In genomic region chr3:55782056-55782687, GRCm38 (mm10) we compare ENCODE assay signal across 8 mouse cellular contexts. TPM values are rescaled to one million over a fixed set of nuclear protein-coding genes. Genes with fewer than 3 reads are reported as not detected.
DNase-seq lines count a peak whose midpoint lies in the region; ATAC-seq and TF ChIP-seq lines count a peak whose summit lies in the region.

Mab21l1 (plus strand) TSS chr3:55782510.

- DNase-seq in urinary bladder, adult 2 months (ENCODE audit: low spot score): peak; percentile 27
- DNase-seq in urinary bladder, postnatal 4 days (ENCODE audit: low spot score in 2 of 2): no peak
- no peak for DNase-seq in heart, postnatal 0 days (ENCODE audit: low spot score)
- DNase-seq in limb, embryonic 10.5 days (ENCODE audit: low spot score): peak; percentile 74
- DNase-seq in layer of hippocampus, adult 8-10 months (ENCODE audit: low spot score in 2 of 2): no peak

- ATAC-seq in embryonic facial prominence, embryonic 13.5 days (ENCODE audit: insufficient number of reproducible peaks, insufficient read depth, low FRiP score, low TSS enrichment, low read depth): peak; percentile 68; the same call in 1 of the 2 replicates
- no peak for ATAC-seq in heart, postnatal 0 days (ENCODE audit: insufficient read depth, low read depth)
- ATAC-seq in neural tube, embryonic 15.5 days (ENCODE audit: low FRiP score): peak; percentile 80
- ATAC-seq in activated CD4-positive, CD25-positive, alpha-beta regulatory T cell, adult 4 months: no peak

- H3K9ac ChIP-seq in embryonic facial prominence, embryonic 13.5 days: peak within 1 kb of the TSS; percentile 96
- H3K9ac ChIP-seq in heart, postnatal 0 days (replicated peaks; ENCODE audit: low read depth, low read length): no peak within 1 kb of the TSS
- peak within 1 kb of the TSS; percentile 59 for H3K9ac ChIP-seq in neural tube, embryonic 15.5 days (replicated peaks)

- H3K36me3 ChIP-seq in embryonic facial prominence, embryonic 13.5 days: no peaks in the 10 kb centered on the region
- no peaks in the 10 kb centered on the region; the same call in 1 of the 2 replicates for H3K36me3 ChIP-seq in heart, postnatal 0 days (replicated peaks; ENCODE audit: control insufficient read depth, insufficient read depth, low read length)
- H3K36me3 ChIP-seq in limb, embryonic 10.5 days: no peaks in the 10 kb centered on the region
- H3K36me3 ChIP-seq in neural tube, embryonic 15.5 days: no peaks in the 10 kb centered on the region

- no peak for TF ChIP-seq CTCF in heart, postnatal 0 days (IDR thresholded peaks at IDR 0.05; ENCODE audit: low read depth)

- H3K4me2 ChIP-seq in embryonic facial prominence, embryonic 13.5 days: peak within 1 kb of the TSS; percentile 75
- peak within 1 kb of the TSS; percentile 69 for H3K4me2 ChIP-seq in heart, postnatal 0 days (ENCODE audit: low read depth, low read length)
- H3K4me2 ChIP-seq in neural tube, embryonic 15.5 days: peak within 1 kb of the TSS; percentile 60

- H3K27ac ChIP-seq in embryonic facial prominence, embryonic 13.5 days: peak within 1 kb of the TSS; percentile 97
- H3K27ac ChIP-seq in heart, postnatal 0 days (ENCODE audit: low read depth): no peak within 1 kb of the TSS
- peak within 1 kb of the TSS; percentile 96 for H3K27ac ChIP-seq in limb, embryonic 10.5 days
- peak within 1 kb of the TSS; percentile 84 for H3K27ac ChIP-seq in neural tube, embryonic 15.5 days (replicated peaks)

- 2% methylated on average over 16 of the region's 16 CpGs for WGBS in embryonic facial prominence, embryonic 13.5 days
- 33% methylated on average over 16 of the region's 16 CpGs for WGBS in heart, postnatal 0 days
- under 1% methylated on average over 16 of the region's 16 CpGs for WGBS in limb, embryonic 10.5 days
- whole genome bisulfite sequencing in neural tube, embryonic 15.5 days: 13% methylated on average over 16 of the region's 16 CpGs

- H3K4me1 ChIP-seq in embryonic facial prominence, embryonic 13.5 days: peaks cover 25% of the 10 kb centered on the region
- peaks cover 7% of the 10 kb centered on the region; the same call in 1 of the 2 replicates for H3K4me1 ChIP-seq in heart, postnatal 0 days (ENCODE audit: control insufficient read depth, insufficient read depth)
- peaks cover 32% of the 10 kb centered on the region for H3K4me1 ChIP-seq in limb, embryonic 10.5 days
- peaks cover 33% of the 10 kb centered on the region for H3K4me1 ChIP-seq in neural tube, embryonic 15.5 days

- H3K9me3 ChIP-seq in embryonic facial prominence, embryonic 13.5 days: no peaks in the 10 kb centered on the region
- no peaks in the 10 kb centered on the region; the same call in 1 of the 2 replicates for H3K9me3 ChIP-seq in heart, postnatal 0 days (replicated peaks; ENCODE audit: control insufficient read depth, low read length)
- no peaks in the 10 kb centered on the region for H3K9me3 ChIP-seq in limb, embryonic 10.5 days (replicated peaks)
- no peaks in the 10 kb centered on the region for H3K9me3 ChIP-seq in neural tube, embryonic 15.5 days (replicated peaks)

- H3K27me3 ChIP-seq in embryonic facial prominence, embryonic 13.5 days: peaks cover 49% of the 10 kb centered on the region
- peaks cover 74% of the 10 kb centered on the region for H3K27me3 ChIP-seq in heart, postnatal 0 days (ENCODE audit: control insufficient read depth, insufficient read depth, low read length)
- H3K27me3 ChIP-seq in limb, embryonic 10.5 days (ENCODE audit: low read depth, poor library complexity, severe bottlenecking): peaks cover 55% of the 10 kb centered on the region
- H3K27me3 ChIP-seq in neural tube, embryonic 15.5 days (replicated peaks): 0 out of 2 replicates have a peak, but pooled peaks cover 2% of the 10 kb centered on the region

- H3K4me3 ChIP-seq in embryonic facial prominence, embryonic 13.5 days: peak within 1 kb of the TSS; percentile 65
- H3K4me3 ChIP-seq in heart, postnatal 0 days (ENCODE audit: low read depth, low read length): peak within 1 kb of the TSS; percentile 49
- peak within 1 kb of the TSS; percentile 67 for H3K4me3 ChIP-seq in limb, embryonic 10.5 days
- peak within 1 kb of the TSS; percentile 45 for H3K4me3 ChIP-seq in neural tube, embryonic 15.5 days (replicated peaks)

- no peak for TF ChIP-seq EP300 in heart, postnatal 0 days (IDR thresholded peaks at IDR 0.05; ENCODE audit: low read depth)

RNA-seq across cellular contexts. Expression of gene Mab21l1, which starts in this region (rescaled TPM):
- 0.50 and 0.53 TPM in 2 replicates for polyA plus RNA-seq in urinary bladder, adult 2 months (2012; rRNA removed)
- polyA plus RNA-seq in embryonic facial prominence, embryonic 13.5 days (2015; fragmentation: Nextera tagmentation; extraction: Ambion mirVana): 48.6 and 54.5 TPM in 2 replicates
- total RNA-seq in heart, postnatal 0 days (2014; rRNA removed; ENCODE audit: low replicate concordance): not detected in 2 replicates
- 0.27 and 0.33 TPM in 2 replicates for polyA plus RNA-seq in heart, postnatal 0 days (2015; fragmentation: Nextera tagmentation; extraction: Ambion mirVana)
- 34.9 and 67.2 TPM in 2 replicates for polyA plus RNA-seq in limb, embryonic 10.5 days (2016; fragmentation: Nextera tagmentation; extraction: Ambion mirVana)
- 67.4 and 85.1 TPM in 2 replicates for polyA plus RNA-seq in neural tube, embryonic 15.5 days (2015; fragmentation: Nextera tagmentation; extraction: Ambion mirVana)
- 1 to 10 TPM; 1.8 to 2.8 (median 2.2) TPM for total RNA-seq in layer of hippocampus, adult 8-10 months (2022)
- under 1 TPM in 1 of 2 experiments, not detected in 1; 0.26 TPM for polyA plus RNA-seq in activated CD4-positive, CD25-positive, alpha-beta regulatory T cell, adult 4 months (2017; shearing (Covaris generic))

Comparison
In these comparisons a context has a peak if more than half of its experiments do, and no peak if none do; other contexts are left out.
1. RNA of gene Mab21l1 (polyA plus RNA-seq): 67.4 to 85.1 TPM in neural tube, embryonic 15.5 days, 34.9 to 67.2 TPM in limb, embryonic 10.5 days and 48.6 to 54.5 TPM in embryonic facial prominence, embryonic 13.5 days; 0.50 to 0.53 TPM in urinary bladder, adult 2 months, 0.27 to 0.33 TPM in heart, postnatal 0 days and 0.26 TPM in activated CD4-positive, CD25-positive, alpha-beta regulatory T cell, adult 4 months; every median in the first group is over 10 times any median in the second.
2. Peak in DNase-seq in urinary bladder, adult 2 months; RNA of the gene not detected or under 1 TPM.
3. ATAC-seq: peak in embryonic facial prominence, embryonic 13.5 days (single experiment) and neural tube, embryonic 15.5 days (single experiment); none in heart, postnatal 0 days (single experiment) and activated CD4-positive, CD25-positive, alpha-beta regulatory T cell, adult 4 months (single experiment).
4. Peak in every context shown above with its lines, with median percentiles within 50 percentile points of each other: H3K4me2 ChIP-seq and H3K4me3 ChIP-seq.